Mouse (Mus musculus) hematopoietic multipotent progenitor cell, adult 10-12 weeks (in vitro differentiated cells): ENCODE measurements around the gene Acer3. TPM values are rescaled to one million over a fixed set of nuclear protein-coding genes. Genes with fewer than 3 reads are reported as not detected.

Source experiments
- polyA plus RNA-seq: library from polyadenylated mRNA; stranded (reverse); fragments of >175 nt; gene quantifications from 2 replicates; pipeline ENCODE4 v1.2.3, GENCODE M21; 2012; ENCODE audit warnings: low replicate concordance

The Acer3 gene
- 2.6 and 10.4 TPM in 2 replicates for polyA plus RNA-seq

GRCm38 (mm10) chr7:98321083-98321482 lies at the start of gene Acer3:
Gene Acer3 (minus strand): TSS chr7:98321208.

GRCm38 (mm10) chr7:98361063-98361652 lies 40.1 kb upstream of the Acer3 start, which contains the start of gene Tsku:
Gene Tsku (minus strand): TSS chr7:98361328.

DNA sequence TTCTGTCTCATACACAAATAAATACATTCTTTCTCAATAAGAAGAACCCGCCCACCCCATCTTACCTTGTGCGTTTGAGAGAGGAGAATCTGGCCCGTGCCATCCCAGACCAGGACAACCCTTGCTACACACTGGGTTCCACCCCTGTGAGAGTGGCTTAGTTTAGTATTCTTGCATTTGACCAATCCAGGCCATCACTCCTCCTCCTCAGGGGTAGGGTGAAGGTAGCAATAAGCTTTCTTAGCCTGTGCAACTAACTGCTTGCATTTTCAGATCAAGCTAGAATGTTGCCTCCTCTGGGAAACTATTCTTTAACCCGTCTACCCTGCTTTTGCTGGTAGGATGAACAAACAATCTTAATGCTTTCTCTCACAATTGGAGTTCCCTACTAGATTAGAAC lies 121.6 kb downstream of the Acer3 start, which contains the start of gene B3gnt6:
Gene B3gnt6, minus strand, starts transcription at position 101 of the 400 bp plus-strand sequence.

GRCm38 (mm10) chr7:98177929-98178559 lies 143.0 kb downstream of the Acer3 start, which contains the start of gene Capn5:
Gene Capn5 (minus strand): TSS chr7:98178274.

Other genes starting within 250 kb of the Acer3 start
- gene Myo7a, start 201.7 kb downstream of the Acer3 start, polyA plus RNA-seq, result 4.7 and 9.2 TPM in 2 replicates
- 0.10 and 0.29 TPM in 2 replicates for gene Omp, start 175.7 kb downstream of the Acer3 start, polyA plus RNA-seq
- gene Capn5, start 142.9 kb downstream of the Acer3 start, polyA plus RNA-seq, result 7.3 and 14.3 TPM in 2 replicates
- 0.08 TPM in 1 of 2 replicates, not detected in the other for gene B3gnt6, start 121.7 kb downstream of the Acer3 start, polyA plus RNA-seq
- gene Tsku, start 40.1 kb upstream of the Acer3 start, polyA plus RNA-seq, result 1.6 and 2.4 TPM in 2 replicates
- 0.03 TPM in 1 of 2 replicates, not detected in the other for gene Gucy2d, start 119.2 kb upstream of the Acer3 start, polyA plus RNA-seq
- 2.4 and 3.3 TPM in 2 replicates for gene Lrrc32, start 168.1 kb upstream of the Acer3 start, polyA plus RNA-seq